Mouse (Mus musculus) hindbrain, embryonic 16.5 days (tissue): Measurements from ENCODE around the gene Tbc1d10c. TPM values are rescaled to one million over a fixed set of nuclear protein-coding genes. Genes with fewer than 3 reads are reported as not detected.
"Not testable (repeated sequence)": the region's sequence is repeated elsewhere in the genome, so short reads cannot be mapped to it uniquely, and the experiment has no call there.

Experiments used
- ATAC-seq: fragments of 200-750 bp; cut with Nextera tagmentation; 2 replicates; pipeline ENCODE4 v1.8.0; 2017; ENCODE audit warnings: moderate TSS enrichment, moderate library complexity
- H3K27ac ChIP-seq: fragments of 300-500 bp; sonication (generic); 2 replicates; pipeline ENCODE4 v1.5.1; 2014; ENCODE audit warnings: low read depth, mild to moderate bottlenecking, control low read depth, low read length, moderate library complexity
- H3K27me3 ChIP-seq: fragments of 300-500 bp; sonication (generic); replicated peaks from 2 replicates; pipeline ENCODE4 v1.6.1; 2014; ENCODE audit warnings: low read length; ENCODE audit not compliant: control insufficient read depth, insufficient read depth
- H3K36me3 ChIP-seq: fragments of 300-500 bp; sonication (generic); 2 replicates; pipeline ENCODE4 v1.6.1; 2014; ENCODE audit warnings: mild to moderate bottlenecking, low read length, moderate library complexity, mixed read lengths; ENCODE audit not compliant: control insufficient read depth, insufficient read depth
- H3K4me1 ChIP-seq: fragments of 300-500 bp; sonication (generic); 2 replicates; pipeline ENCODE4 v1.6.1; 2014; ENCODE audit warnings: low read depth, low read length; ENCODE audit not compliant: control insufficient read depth, insufficient read depth
- H3K4me2 ChIP-seq: fragments of 300-500 bp; sonication (generic); 2 replicates; pipeline ENCODE4 v1.6.1; 2014; ENCODE audit warnings: mild to moderate bottlenecking, low read length, control low read depth, moderate library complexity
- H3K4me3 ChIP-seq: fragments of 300-500 bp; sonication (generic); 2 replicates; pipeline ENCODE4 v1.5.1; 2014; ENCODE audit warnings: mild to moderate bottlenecking, low read length, control low read depth, moderate library complexity
- H3K9ac ChIP-seq: fragments of 300-500 bp; sonication (generic); 2 replicates; pipeline ENCODE4 v1.6.1; 2014; ENCODE audit warnings: low read depth, mild to moderate bottlenecking, control low read depth, low read length, moderate library complexity
- H3K9me3 ChIP-seq: fragments of 300-500 bp; sonication (generic); 2 replicates; pipeline ENCODE4 v1.6.1; 2014; ENCODE audit warnings: mild to moderate bottlenecking, low read length, moderate library complexity; ENCODE audit not compliant: control insufficient read depth
- WGBS: fragments of 180-500 bp; shearing (Covaris S2); extraction: QIAGEN DNeasy Blood & Tissue Kit; methylation state at CpG from one replicate; pipeline ENCODE4 v1.1.7; 2014; 5-methylcytosine and 5-hydroxymethylcytosine counted together
- polyA plus RNA-seq: library from polyadenylated mRNA; unstranded; fragments of >200 nt; fragmentation: Nextera tagmentation; extraction: Ambion mirVana; gene quantifications from 2 replicates; pipeline ENCODE4 v1.2.1, GENCODE M21; 2015

Tbc1d10c gene
- polyA plus RNA-seq, 1 experiment from 2014 or later = 1.1 TPM

DNA sequence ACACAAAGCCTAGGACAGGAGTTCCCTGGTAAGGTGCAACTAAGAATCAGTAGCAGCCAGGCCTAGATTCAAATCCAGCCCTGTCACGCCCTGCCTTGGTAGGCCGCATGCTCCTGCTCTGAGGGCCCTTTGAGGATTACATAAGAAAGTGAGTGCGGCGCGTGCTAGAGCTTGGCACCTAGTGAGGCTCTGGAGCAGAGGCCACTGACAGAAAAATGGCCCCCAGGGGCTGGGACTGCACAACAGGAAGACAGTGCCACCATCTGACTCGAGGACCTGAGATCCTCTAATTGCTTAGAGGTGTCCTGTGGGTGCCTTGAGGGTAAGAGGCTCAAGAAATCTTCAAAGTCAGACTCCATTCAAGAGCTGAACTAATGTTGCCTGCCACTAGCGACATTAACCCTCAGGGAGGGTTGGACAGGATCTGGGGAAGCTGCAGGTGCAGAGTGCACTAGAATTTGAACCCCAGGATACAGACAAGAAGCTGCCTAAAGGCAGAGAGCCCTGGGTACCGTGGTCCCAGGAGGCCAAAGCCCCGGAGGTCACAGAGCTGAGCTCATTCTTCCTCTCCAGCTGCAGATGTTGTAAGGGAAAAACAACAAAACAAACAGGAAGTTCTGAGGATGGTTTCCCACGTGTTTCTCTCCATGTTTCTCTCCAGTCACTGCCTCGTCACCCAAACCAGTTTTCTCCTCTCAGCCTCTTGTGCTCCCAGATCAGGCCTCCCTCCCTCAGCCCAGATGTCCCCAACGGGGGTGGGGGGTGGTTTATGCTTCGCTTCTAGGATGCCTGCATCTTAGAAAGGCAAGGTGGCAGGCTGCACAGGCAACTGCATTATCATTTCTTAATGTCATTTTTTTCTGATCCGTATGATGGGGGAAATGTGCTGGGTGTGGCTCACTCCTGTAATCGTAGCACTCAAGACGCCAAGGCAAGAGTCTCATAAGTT lies 46.3 kb downstream of the Tbc1d10c start:
- Histone ChIP-seq H3K9ac (no peak overlapping the region), H3K9me3 (no peaks in the 10 kb centered on the region), H3K27ac (no peak overlapping the region), H3K36me3 (no peaks in the 10 kb centered on the region), H3K4me1 (peaks cover 14% of the 10 kb centered on the region), H3K27me3 (no peaks in the 10 kb centered on the region), H3K4me2 (no peak overlapping the region), H3K4me3 (no peak overlapping the region)
- no peak for ATAC-seq
- WGBS = 83% methylated on average over 16 of the region's 16 CpGs

DNA sequence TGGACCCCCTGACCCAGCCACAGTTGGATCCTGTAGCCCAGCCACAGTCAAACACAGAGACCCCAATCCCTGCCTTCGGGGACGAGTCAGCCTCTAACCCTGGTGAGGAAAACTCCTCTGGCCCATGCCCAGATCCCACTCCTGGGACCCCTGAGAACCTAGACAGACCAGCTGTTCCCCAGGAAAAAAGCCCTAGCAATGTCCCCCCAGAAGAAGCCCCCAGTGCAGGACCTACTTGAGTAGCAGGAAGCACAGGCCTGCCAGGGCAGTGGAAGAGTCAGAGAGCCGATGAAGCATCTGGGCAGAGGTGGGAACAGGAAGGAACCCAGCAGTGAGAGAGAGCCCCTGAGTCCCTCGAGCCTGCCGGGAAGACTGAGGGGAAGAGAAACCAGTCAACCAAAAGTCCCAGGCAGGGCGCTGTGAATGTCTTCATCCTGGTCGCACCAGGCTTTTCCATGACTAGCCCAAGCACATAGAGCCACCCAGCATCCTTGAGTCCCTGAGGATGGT lies 47.3 kb downstream of the Tbc1d10c start, which contains the start of gene Cabp4:
TSS of gene Cabp4 (minus strand) at position 275 of the 510 bp plus-strand sequence.
- ATAC-seq = no peak
- Histone ChIP-seq H3K9me3 (no peaks in the 10 kb centered on the region), H3K4me1 (peaks cover 6% of the 10 kb centered on the region), H3K4me3 (no peak within 1 kb of the TSS), H3K36me3 (no peaks in the 10 kb centered on the region), H3K9ac (no peak within 1 kb of the TSS), H3K27ac (no peak within 1 kb of the TSS), H3K4me2 (no peak within 1 kb of the TSS), H3K27me3 (no peaks in the 10 kb centered on the region)
- WGBS = 82% methylated on average over 7 of the region's 7 CpGs

DNA sequence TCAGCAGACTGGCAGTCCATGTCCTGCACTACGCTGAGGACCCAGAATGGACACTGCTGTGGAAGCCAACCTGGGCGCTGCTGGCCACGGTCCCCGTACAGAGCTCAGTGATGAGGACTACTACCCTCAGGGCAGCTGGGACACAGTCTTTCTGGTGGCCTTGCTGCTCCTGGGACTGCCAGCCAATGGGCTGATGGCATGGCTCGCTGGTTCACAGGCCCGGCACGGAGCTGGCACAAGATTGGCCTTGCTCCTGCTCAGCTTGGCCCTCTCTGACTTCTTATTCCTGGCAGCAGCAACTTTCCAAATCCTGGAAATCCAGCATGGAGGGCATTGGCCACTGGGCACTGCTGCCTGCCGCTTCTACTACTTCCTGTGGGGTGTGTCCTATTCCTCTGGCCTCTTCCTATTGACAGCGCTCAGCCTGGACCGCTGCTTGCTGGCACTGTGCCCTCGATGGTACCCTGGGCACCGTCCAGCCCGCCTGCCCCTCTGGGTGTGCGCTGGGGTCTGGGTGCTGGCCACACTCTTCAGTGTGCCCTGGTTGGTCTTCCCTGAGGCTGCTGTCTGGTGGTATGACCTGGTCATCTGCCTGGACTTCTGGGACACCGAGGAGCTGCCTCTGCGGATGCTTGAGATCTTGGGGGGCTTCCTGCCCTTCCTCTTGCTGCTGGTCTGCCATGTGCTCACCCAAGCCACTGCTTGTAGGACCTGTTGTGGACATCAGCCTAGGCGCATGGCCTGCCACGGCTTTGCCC lies 48.5 kb downstream of the Tbc1d10c start:
- peaks cover under 1% of the 10 kb centered on the region; the same call in 1 of the 2 replicates for H3K4me1 ChIP-seq
- no peak overlapping the region for H3K27ac ChIP-seq
- H3K27me3 ChIP-seq = no peaks in the 10 kb centered on the region
- H3K9ac ChIP-seq = no peak overlapping the region
- H3K36me3 ChIP-seq = no peaks in the 10 kb centered on the region
- WGBS = 87% methylated on average over 18 of the region's 18 CpGs
- no peak for ATAC-seq
- no peak overlapping the region for H3K4me2 ChIP-seq
- no peak overlapping the region for H3K4me3 ChIP-seq
- H3K9me3 ChIP-seq = no peaks in the 10 kb centered on the region

DNA sequence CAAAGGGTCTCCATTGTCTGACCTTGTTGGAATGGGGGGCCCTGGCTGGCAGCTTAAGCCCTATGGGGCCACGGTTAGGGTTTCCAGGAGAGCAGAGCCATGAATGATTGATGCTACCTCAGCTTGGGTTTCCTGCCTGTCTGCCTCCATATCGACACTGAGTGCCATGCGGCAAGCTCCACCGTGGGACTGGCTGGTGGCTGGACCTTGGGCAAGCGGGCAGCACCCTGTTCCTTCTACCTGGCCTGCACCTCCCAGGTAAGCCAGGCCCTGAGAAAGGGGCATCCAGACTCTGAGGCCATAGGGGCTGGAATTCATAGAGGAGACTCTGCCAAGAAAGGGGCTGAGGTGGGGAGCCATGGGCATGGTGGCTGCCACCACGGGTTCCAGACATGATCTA lies 50.9 kb downstream of the Tbc1d10c start:
- H3K4me2 ChIP-seq = no peak overlapping the region
- WGBS = 87% methylated on average over 6 of the region's 6 CpGs
- no peaks in the 10 kb centered on the region for H3K9me3 ChIP-seq
- no peak for ATAC-seq
- H3K36me3 ChIP-seq = no peaks in the 10 kb centered on the region
- H3K9ac ChIP-seq = no peak overlapping the region
- no peak overlapping the region for H3K27ac ChIP-seq
- H3K4me3 ChIP-seq = no peak overlapping the region
- no peaks in the 10 kb centered on the region for H3K27me3 ChIP-seq
- no peaks in the 10 kb centered on the region; the same call in 1 of the 2 replicates for H3K4me1 ChIP-seq

DNA sequence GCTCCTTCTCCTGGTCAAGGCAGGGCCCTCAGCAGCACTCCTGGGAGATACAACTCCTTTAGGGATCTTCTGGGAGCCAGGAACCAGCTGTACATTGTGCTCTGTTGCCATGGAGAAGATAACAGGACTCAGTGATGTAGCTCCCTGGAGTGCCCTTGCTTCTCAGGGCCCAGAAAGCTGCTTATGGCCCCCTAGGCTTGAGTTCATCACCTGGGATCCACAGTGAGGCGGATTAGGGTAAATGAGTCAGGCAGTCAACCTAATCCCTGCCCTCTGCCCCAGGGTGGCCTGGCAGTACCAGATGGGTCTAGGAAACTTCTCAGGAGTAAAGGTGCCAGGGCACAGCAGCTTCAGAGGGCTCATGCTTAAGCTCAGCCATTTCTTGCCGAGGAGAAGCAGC lies 51.6 kb downstream of the Tbc1d10c start, which contains the start of gene Gpr152:
TSS of gene Gpr152 (plus strand) at position 342 of the 400 bp plus-strand sequence.
- Histone ChIP-seq H3K9ac (no peak within 1 kb of the TSS), H3K9me3 (no peaks in the 10 kb centered on the region), H3K27me3 (no peaks in the 10 kb centered on the region), H3K4me3 (no peak within 1 kb of the TSS), H3K4me2 (no peak within 1 kb of the TSS), H3K4me1 (no peaks in the 10 kb centered on the region; the same call in 1 of the 2 replicates), H3K27ac (no peak within 1 kb of the TSS), H3K36me3 (no peaks in the 10 kb centered on the region)
- no peak for ATAC-seq
- WGBS = 72% methylated on average over 2 of the region's 2 CpGs

DNA sequence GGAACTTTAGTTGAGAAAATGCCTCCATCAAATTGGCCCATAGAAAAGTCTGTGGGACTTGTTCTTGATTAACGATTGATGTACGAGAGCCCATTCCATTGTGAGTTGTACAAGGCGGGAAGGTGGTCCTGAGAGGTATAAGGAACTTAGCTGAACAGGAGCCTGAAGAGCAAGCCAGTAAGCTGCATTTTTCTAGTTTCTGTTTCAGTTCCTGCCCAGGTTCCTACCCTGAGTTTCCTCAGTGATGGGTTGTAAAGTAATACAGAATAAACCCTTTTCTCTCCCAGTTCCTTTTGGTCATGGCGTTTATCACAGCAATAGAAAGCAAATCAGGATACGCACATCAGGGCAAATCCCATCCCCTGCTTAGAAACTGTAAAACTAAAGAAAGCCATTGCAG lies 53.2 kb downstream of the Tbc1d10c start:
- H3K27ac ChIP-seq = no peak overlapping the region
- no peak overlapping the region for H3K4me3 ChIP-seq
- no peak overlapping the region for H3K9ac ChIP-seq
- no peaks in the 10 kb centered on the region for H3K9me3 ChIP-seq
- 79% methylated on average over 5 of the region's 5 CpGs for WGBS
- H3K4me2 ChIP-seq = no peak overlapping the region
- no peaks in the 10 kb centered on the region; the same call in 1 of the 2 replicates for H3K4me1 ChIP-seq
- no peaks in the 10 kb centered on the region for H3K27me3 ChIP-seq
- no peak for ATAC-seq
- H3K36me3 ChIP-seq = 0 out of 2 replicates have a peak, but pooled peaks cover under 1% of the 10 kb centered on the region

DNA sequence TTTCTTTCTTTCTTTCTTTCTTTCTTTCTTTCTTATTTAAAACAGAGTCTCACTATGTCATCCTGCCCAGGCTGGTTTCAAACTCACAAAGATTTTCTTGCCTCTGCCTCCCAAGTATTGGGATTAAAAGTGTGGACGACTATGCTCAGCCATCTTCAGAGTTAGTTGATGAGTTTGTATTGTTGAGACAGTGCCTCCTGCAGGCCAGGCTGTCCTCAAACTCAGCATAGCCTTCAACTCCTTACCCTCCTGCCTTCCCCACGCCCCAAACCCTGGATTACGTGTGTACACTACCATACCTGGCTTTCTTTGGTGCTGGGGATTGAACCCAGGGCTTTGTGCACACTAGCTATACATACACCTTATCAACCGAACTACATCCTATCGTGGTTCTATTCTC lies 54.6 kb downstream of the Tbc1d10c start:
- no peak overlapping the region for H3K27ac ChIP-seq
- 80% methylated on average over 5 of the region's 5 CpGs for WGBS
- no peak for ATAC-seq
- 0 out of 2 replicates have a peak, but pooled peaks cover 10% of the 10 kb centered on the region for H3K36me3 ChIP-seq
- H3K4me2 ChIP-seq = no peak overlapping the region
- no peaks in the 10 kb centered on the region; the same call in 1 of the 2 replicates for H3K4me1 ChIP-seq
- H3K9ac ChIP-seq = no peak overlapping the region
- no peak overlapping the region for H3K4me3 ChIP-seq
- H3K9me3 ChIP-seq = no peaks in the 10 kb centered on the region
- no peaks in the 10 kb centered on the region for H3K27me3 ChIP-seq

DNA sequence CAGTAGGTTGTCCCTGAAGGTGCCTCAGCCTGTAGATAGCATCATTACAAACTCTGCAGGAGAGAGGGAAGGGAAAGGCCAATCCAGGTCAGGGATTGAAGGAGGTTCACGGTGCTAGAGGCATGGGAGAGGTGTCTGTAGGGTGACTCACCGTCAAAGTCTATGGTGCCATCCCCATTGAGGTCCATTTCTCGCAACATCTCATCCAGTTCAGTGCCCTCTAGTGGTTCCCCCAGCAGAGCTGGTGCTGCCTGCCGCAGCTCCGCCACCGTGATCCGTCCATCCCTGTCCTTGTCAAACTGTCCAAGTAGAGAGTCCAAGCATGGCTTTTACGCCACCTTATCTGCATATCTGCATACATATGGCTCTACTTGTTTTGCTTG lies 55.1 kb downstream of the Tbc1d10c start:
- H3K4me2 ChIP-seq, H3K27me3 ChIP-seq: not testable (repeated sequence)

More for the DNA sequence above, 55.1 kb downstream of the Tbc1d10c start:
- WGBS = 21% methylated on average over 7 of the region's 8 CpGs
- H3K36me3 ChIP-seq = 0 out of 2 replicates have a peak, but pooled peaks cover 15% of the 10 kb centered on the region
- not testable (repeated sequence) for H3K27ac ChIP-seq, H3K4me1 ChIP-seq, H3K9me3 ChIP-seq, H3K4me3 ChIP-seq, H3K9ac ChIP-seq, ATAC-seq
